Mouse (Mus musculus): ENCODE measurements around the gene Pmm2.

The Pmm2 gene

GRCm38 (mm10) chr16:8637217-8638051, at the start of gene Pmm2, which contains the start of gene Tmem186:
Gene Pmm2, plus strand, starts transcription at chr16:8637674.
Gene Tmem186, minus strand, starts transcription at chr16:8637712.
- peak; percentile 77 to 92 for DNase-seq (ENCODE audit: low spot score in 2 of 2)

GRCm38 (mm10) chr16:8595411-8595810, 42.1 kb upstream of the Pmm2 start:
- DNase-seq (ENCODE audit: low spot score in 2 of 2) = no peak

GRCm38 (mm10) chr16:8596336-8596735, 41.1 kb upstream of the Pmm2 start:
- DNase-seq (ENCODE audit: low spot score in 2 of 2) = no peak

- DNase-seq (ENCODE audit: low spot score in 2 of 2) = no peak
Measured at GRCm38 (mm10) chr16:8597516-8597915, 40.0 kb upstream of the Pmm2 start.

GRCm38 (mm10) chr16:8603789-8604188, 33.7 kb upstream of the Pmm2 start:
- no peak for DNase-seq (ENCODE audit: low spot score in 2 of 2)

- no peak for DNase-seq (ENCODE audit: low spot score in 2 of 2)
Measured at GRCm38 (mm10) chr16:8610397-8610796, 27.1 kb upstream of the Pmm2 start.

- DNase-seq (ENCODE audit: low spot score in 2 of 2) = peak; percentile 63 to 70
Measured at GRCm38 (mm10) chr16:8612214-8613005, 25.1 kb upstream of the Pmm2 start.

- DNase-seq (ENCODE audit: low spot score in 2 of 2) = no peak
Measured at GRCm38 (mm10) chr16:8613039-8613438, 24.4 kb upstream of the Pmm2 start.

GRCm38 (mm10) chr16:8613447-8613846, 24.0 kb upstream of the Pmm2 start:
- no peak for DNase-seq (ENCODE audit: low spot score in 2 of 2)

GRCm38 (mm10) chr16:8619659-8620314, 17.7 kb upstream of the Pmm2 start:
- DNase-seq (ENCODE audit: low spot score in 2 of 2) = no peak

GRCm38 (mm10) chr16:8620315-8621115, 17.0 kb upstream of the Pmm2 start:
- DNase-seq (ENCODE audit: low spot score in 2 of 2) = no peak

GRCm38 (mm10) chr16:8630419-8630818, 7.1 kb upstream of the Pmm2 start:
- DNase-seq (ENCODE audit: low spot score in 2 of 2) = no peak

- no peak for DNase-seq (ENCODE audit: low spot score in 2 of 2)
Measured at GRCm38 (mm10) chr16:8631428-8631827, 6.0 kb upstream of the Pmm2 start.

- DNase-seq (ENCODE audit: low spot score in 2 of 2) = peak; percentile 35 to 77
Measured at GRCm38 (mm10) chr16:8636867-8637216, 632 bp upstream of the Pmm2 start.

GRCm38 (mm10) chr16:8638131-8638530, 657 bp downstream of the Pmm2 start:
- DNase-seq (ENCODE audit: low spot score in 2 of 2) = no peak

GRCm38 (mm10) chr16:8639466-8640191, 2.2 kb downstream of the Pmm2 start:
- no peak for DNase-seq (ENCODE audit: low spot score in 2 of 2)

- DNase-seq (ENCODE audit: low spot score in 2 of 2) = peak in 1 of 2 experiments; percentile 56
Measured at GRCm38 (mm10) chr16:8643855-8644254, 6.4 kb downstream of the Pmm2 start.

- DNase-seq (ENCODE audit: low spot score in 2 of 2) = no peak
Measured at GRCm38 (mm10) chr16:8645546-8645945, 8.1 kb downstream of the Pmm2 start.

GRCm38 (mm10) chr16:8650007-8650406, 12.5 kb downstream of the Pmm2 start:
- DNase-seq (ENCODE audit: low spot score in 2 of 2) = no peak

GRCm38 (mm10) chr16:8655108-8655507, 17.6 kb downstream of the Pmm2 start:
- no peak for DNase-seq (ENCODE audit: low spot score in 2 of 2)

GRCm38 (mm10) chr16:8655599-8655998, 18.1 kb downstream of the Pmm2 start:
- DNase-seq (ENCODE audit: low spot score in 2 of 2) = no peak
